Mouse (Mus musculus) intestine, embryonic 16.5 days (tissue): ENCODE measurements around the gene Sphk1. TPM values are rescaled to one million over a fixed set of nuclear protein-coding genes. Genes with fewer than 3 reads are reported as not detected.
"Not testable (repeated sequence)": the region's sequence is repeated elsewhere in the genome, so short reads cannot be mapped to it uniquely, and the experiment has no call there.

Source experiments
- ATAC-seq: fragments of 200-750 bp; cut with Nextera tagmentation; 2 replicates; pipeline ENCODE4 v1.8.0; 2017; ENCODE audit warnings: moderate TSS enrichment, moderate library complexity
- H3K27ac ChIP-seq: fragments of 300-500 bp; sonication (generic); 2 replicates; pipeline ENCODE4 v1.5.1; 2014; ENCODE audit warnings: mild to moderate bottlenecking, low read length
- H3K27me3 ChIP-seq: fragments of 300-500 bp; sonication (generic); replicated peaks from 2 replicates; pipeline ENCODE4 v1.6.1; 2014; ENCODE audit warnings: low read length, control low read depth, mixed read lengths; ENCODE audit not compliant: control insufficient read depth, insufficient read depth
- H3K36me3 ChIP-seq: fragments of 300-500 bp; sonication (generic); 2 replicates; pipeline ENCODE4 v1.6.1; 2014; ENCODE audit warnings: low read length, control low read depth; ENCODE audit not compliant: control insufficient read depth, insufficient read depth
- H3K4me1 ChIP-seq: fragments of 300-500 bp; sonication (generic); 2 replicates; pipeline ENCODE4 v1.6.1; 2014; ENCODE audit warnings: low read length, control low read depth, mixed read lengths; ENCODE audit not compliant: control insufficient read depth, insufficient read depth
- H3K4me2 ChIP-seq: fragments of 300-500 bp; sonication (generic); 2 replicates; pipeline ENCODE4 v1.6.1; 2014; ENCODE audit warnings: low read depth, low read length, control low read depth
- H3K4me3 ChIP-seq: fragments of 300-500 bp; sonication (generic); 2 replicates; pipeline ENCODE4 v1.5.1; 2014; ENCODE audit warnings: mild to moderate bottlenecking, low read length
- H3K9ac ChIP-seq: fragments of 300-500 bp; sonication (generic); 2 replicates; pipeline ENCODE4 v1.6.1; 2014; ENCODE audit warnings: low read depth, low read length
- H3K9me3 ChIP-seq: fragments of 300-500 bp; sonication (generic); 2 replicates; pipeline ENCODE4 v1.6.1; 2016; ENCODE audit warnings: low read length, control low read depth; ENCODE audit not compliant: control insufficient read depth
- WGBS: fragments of 180-500 bp; shearing (Covaris S2); extraction: QIAGEN DNeasy Blood & Tissue Kit; methylation state at CpG from one replicate; pipeline ENCODE4 v1.1.7; 2014; 5-methylcytosine and 5-hydroxymethylcytosine counted together
- polyA plus RNA-seq: library from polyadenylated mRNA; unstranded; fragments of >200 nt; fragmentation: Nextera tagmentation; extraction: Ambion mirVana; gene quantifications from 2 replicates; pipeline ENCODE4 v1.2.1, GENCODE M21; 2015

The Sphk1 gene
- polyA plus RNA-seq, 1 experiment from 2014 or later = 5.2 TPM

DNA sequence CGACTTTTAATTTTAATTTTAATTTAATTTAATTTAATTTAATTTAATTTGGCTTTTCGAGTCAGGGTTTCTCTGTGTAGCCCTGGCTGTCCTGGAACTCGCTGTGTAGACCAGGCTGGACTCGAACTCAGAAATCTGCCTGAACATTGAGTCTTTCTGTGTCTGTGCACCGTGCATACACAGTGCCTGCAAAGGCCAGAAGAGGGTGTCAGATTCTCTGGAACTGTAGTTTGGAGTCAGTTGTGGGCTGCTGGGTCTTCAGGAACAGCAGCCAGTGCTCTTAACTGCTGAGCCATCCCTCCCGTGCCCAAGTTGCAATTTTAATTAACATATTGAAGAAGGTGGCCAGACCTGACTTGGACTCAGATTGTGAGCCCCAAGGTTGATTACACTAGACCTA lies 39.4 kb upstream of the Sphk1 start:
- Histone ChIP-seq H3K4me3 (no peak overlapping the region), H3K4me1 (peaks cover 26% of the 10 kb centered on the region), H3K9me3 (no peaks in the 10 kb centered on the region), H3K4me2 (peak overlapping the region; percentile 59; the same call in 1 of the 2 replicates), H3K27ac (peak overlapping the region; percentile 93), H3K9ac (no peak overlapping the region), H3K36me3 (peaks cover 1% of the 10 kb centered on the region; the same call in 1 of the 2 replicates), H3K27me3 (no peaks in the 10 kb centered on the region)
- ATAC-seq = no peak
- 56% methylated on average over 6 of the region's 6 CpGs for WGBS

GRCm38 (mm10) chr11:116492507-116492906 lies 38.2 kb upstream of the Sphk1 start:
- not testable (repeated sequence) for H3K27ac ChIP-seq, H3K36me3 ChIP-seq, H3K27me3 ChIP-seq, H3K4me3 ChIP-seq, H3K9ac ChIP-seq, H3K9me3 ChIP-seq, H3K4me2 ChIP-seq, ATAC-seq
- H3K4me1 ChIP-seq = peaks cover 26% of the 10 kb centered on the region
- 92% methylated on average over 1 of the region's 1 CpGs for WGBS

DNA sequence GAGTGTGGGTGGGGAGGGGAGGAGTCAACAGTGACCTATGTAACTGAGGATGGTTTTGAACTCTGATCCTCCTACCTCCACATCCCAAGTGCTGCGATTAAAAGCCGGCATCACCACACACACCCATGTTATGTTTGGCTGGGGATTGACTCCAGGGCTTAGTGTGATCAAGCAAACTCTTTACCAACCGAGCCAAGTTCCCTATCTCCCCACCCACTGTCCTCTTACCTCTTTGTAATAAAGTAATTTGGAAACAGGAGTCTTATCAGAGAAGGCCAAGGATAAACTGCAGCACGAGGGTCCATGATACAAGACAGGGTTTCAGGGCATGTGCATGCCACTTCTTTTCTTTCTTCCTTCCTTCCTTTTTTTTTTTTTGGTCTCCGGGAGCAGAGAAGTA lies 37.5 kb upstream of the Sphk1 start:
- WGBS = 69% methylated on average over 5 of the region's 5 CpGs
- Histone ChIP-seq H3K27ac (peak overlapping the region; percentile 94), H3K4me1 (peaks cover 26% of the 10 kb centered on the region), H3K36me3 (no peaks in the 10 kb centered on the region), H3K4me3 (no peak overlapping the region), H3K4me2 (peak overlapping the region; percentile 16; the same call in 1 of the 2 replicates), H3K9ac (no peak overlapping the region), H3K27me3 (no peaks in the 10 kb centered on the region), H3K9me3 (0 out of 2 replicates have a peak, but pooled peaks cover 2% of the 10 kb centered on the region)
- no peak for ATAC-seq

DNA sequence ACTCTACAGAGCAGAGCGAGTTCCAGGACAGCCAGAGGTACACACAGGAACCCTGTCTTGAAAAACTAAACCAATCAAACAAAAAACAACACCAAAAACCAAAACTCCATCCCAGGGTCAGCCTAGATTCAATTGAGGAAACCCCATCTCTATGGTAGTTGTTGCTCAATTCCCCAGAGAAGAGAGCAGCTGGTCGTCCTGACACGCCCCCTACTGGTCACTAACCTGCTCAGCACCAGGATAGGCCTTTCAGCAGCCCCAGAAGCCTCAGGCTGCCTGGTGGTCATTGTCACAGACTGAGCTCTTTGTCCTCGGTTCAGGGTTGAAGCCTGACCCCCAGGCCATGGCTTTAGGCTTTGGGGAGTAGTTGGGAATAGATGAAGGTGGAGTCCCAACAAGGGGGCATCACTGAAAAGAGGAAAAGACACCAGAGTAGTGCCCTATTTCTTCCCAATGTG lies 36.9 kb upstream of the Sphk1 start, which contains the start of gene Prpsap1:
Gene Prpsap1, minus strand, starts transcription at position 408 of the 458 bp plus-strand sequence.
- no peaks in the 10 kb centered on the region for H3K27me3 ChIP-seq
- H3K27ac ChIP-seq = peak within 1 kb of the TSS; percentile 94
- no peak for ATAC-seq
- WGBS = 28% methylated on average over 4 of the region's 4 CpGs
- H3K36me3 ChIP-seq = no peaks in the 10 kb centered on the region
- H3K4me3 ChIP-seq = no peak within 1 kb of the TSS
- peak within 1 kb of the TSS; percentile 35; the same call in 1 of the 2 replicates for H3K9ac ChIP-seq
- H3K9me3 ChIP-seq = 0 out of 2 replicates have a peak, but pooled peaks cover 2% of the 10 kb centered on the region
- peaks cover 24% of the 10 kb centered on the region for H3K4me1 ChIP-seq
- H3K4me2 ChIP-seq = peak within 1 kb of the TSS; percentile 16; the same call in 1 of the 2 replicates

GRCm38 (mm10) chr11:116494474-116495174 lies 36.1 kb upstream of the Sphk1 start:
- Histone ChIP-seq H3K27ac (peak overlapping the region; percentile 94), H3K27me3 (no peaks in the 10 kb centered on the region), H3K4me2 (no peak overlapping the region), H3K4me1 (peaks cover 23% of the 10 kb centered on the region), H3K9me3 (0 out of 2 replicates have a peak, but pooled peaks cover 2% of the 10 kb centered on the region), H3K4me3 (no peak overlapping the region), H3K9ac (peak overlapping the region; percentile 35; the same call in 1 of the 2 replicates), H3K36me3 (no peaks in the 10 kb centered on the region)
- WGBS = 37% methylated on average over 13 of the region's 13 CpGs
- peak; percentile 34 for ATAC-seq

DNA sequence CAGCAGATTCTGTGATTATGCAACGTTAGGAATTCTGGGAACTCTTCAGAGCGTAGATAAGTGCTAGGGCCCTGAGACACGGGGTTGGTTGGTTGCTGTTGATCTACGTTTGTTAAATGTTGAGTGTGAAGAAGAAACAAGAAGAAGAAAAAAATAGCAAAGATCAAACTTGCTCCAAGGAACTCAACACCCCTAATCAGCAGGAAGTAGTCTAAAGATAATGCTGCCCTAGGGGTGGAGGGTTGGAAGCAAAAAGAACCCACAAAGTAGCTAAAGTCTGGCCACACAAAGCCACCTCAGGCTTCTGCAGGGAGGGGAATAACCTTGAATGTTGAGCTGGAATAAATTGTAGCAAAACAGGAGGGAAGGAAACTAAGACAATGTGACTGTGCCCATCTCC lies 33.4 kb upstream of the Sphk1 start:
- ATAC-seq = no peak
- H3K4me1 ChIP-seq = peaks cover 13% of the 10 kb centered on the region
- 0 out of 2 replicates have a peak, but pooled peaks cover 2% of the 10 kb centered on the region for H3K9me3 ChIP-seq
- H3K9ac ChIP-seq = no peak overlapping the region
- no peaks in the 10 kb centered on the region for H3K27me3 ChIP-seq
- H3K4me3 ChIP-seq = no peak overlapping the region
- H3K4me2 ChIP-seq = no peak overlapping the region
- WGBS = 86% methylated on average over 4 of the region's 4 CpGs
- H3K36me3 ChIP-seq = no peaks in the 10 kb centered on the region
- H3K27ac ChIP-seq = no peak overlapping the region

DNA sequence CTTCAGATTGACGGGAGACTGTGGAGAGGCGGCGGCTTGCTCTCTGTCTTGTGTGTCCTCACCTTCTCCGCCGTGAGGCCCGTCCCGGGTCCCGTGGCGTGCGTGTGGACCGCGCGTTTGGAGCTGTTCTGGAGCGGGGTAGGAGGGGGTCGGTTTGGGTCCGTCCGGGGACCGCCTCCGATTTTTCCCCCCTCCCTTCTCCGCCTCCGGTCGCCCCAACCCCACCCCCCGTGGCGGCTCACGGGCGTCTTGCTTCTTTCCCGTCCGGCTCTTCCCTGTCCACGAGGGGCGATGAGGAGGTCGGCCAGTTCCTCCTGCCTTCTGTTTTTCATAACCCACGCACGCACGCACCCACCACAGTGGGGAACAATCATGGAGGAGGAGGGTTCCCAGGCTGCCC lies 32.1 kb upstream of the Sphk1 start:
- H3K9ac ChIP-seq = peak overlapping the region; percentile 55
- WGBS = 28% methylated on average over 33 of the region's 34 CpGs
- peak overlapping the region; percentile 36 for H3K4me3 ChIP-seq
- H3K4me1 ChIP-seq = peaks cover 6% of the 10 kb centered on the region; the same call in 1 of the 2 replicates
- no peaks in the 10 kb centered on the region for H3K27me3 ChIP-seq
- no peak overlapping the region for H3K27ac ChIP-seq
- ATAC-seq = no peak
- H3K36me3 ChIP-seq = no peaks in the 10 kb centered on the region
- H3K4me2 ChIP-seq = peak overlapping the region; percentile 54
- H3K9me3 ChIP-seq = 0 out of 2 replicates have a peak, but pooled peaks cover 2% of the 10 kb centered on the region

DNA sequence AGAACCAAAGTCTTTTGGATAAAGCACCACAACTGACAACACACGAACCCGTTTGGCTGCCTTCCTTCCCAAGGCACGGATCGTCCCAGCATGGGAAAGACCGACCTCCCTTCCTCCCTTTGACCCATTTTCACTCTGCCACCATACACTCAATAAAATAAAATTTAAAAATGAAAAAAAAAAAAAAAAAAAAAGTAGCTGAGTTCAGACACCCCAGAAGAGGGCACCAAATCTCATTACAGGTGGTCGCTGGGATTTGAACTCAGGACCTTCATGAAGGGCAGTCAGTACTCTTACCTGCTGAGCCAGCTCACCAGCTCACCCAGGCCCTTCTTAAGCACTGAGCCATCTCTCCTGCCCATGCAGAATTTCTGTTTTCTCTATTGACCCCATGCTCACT lies 31.7 kb upstream of the Sphk1 start:
- H3K4me1 ChIP-seq = peaks cover 6% of the 10 kb centered on the region; the same call in 1 of the 2 replicates
- H3K9ac ChIP-seq = no peak overlapping the region; the same call in 1 of the 2 replicates
- 46% methylated on average over 6 of the region's 6 CpGs for WGBS

DNA sequence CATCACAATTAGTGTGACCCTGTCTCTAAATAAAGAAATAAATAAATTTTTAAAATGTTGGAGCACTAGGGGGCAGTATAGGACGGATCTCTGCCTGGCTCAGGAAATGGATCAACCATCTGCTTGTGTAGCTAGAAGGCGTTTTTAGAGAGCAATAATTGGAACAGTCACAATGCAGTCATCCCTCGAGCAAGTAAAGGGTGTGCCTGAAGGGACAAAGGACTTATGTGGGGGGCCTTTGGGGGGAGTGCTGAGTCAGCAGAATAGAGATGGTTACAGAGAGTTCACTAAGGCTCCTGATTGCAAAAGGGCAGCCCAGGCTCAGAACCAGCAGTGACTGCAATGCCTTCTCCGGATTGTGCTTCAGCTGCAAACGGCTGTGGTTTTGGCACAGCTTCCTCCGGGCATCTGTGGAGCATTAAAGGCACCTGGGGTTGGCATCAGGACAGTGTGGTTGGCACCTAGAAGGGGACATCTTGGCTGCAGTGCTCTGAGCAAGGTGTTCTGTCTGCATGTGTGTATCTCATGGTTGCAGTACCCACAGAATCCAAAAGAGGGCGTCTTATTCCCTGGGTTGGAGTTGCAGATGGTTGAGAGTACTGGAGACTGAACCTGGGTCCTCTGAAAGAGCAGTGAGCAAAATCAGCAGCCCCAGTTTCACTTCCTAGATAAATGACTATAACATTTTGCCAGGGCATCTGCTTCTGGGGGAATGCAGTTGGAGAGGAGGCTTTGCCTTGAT lies 29.5 kb upstream of the Sphk1 start:
- H3K4me3 ChIP-seq = no peak overlapping the region
- ATAC-seq = no peak
- 0 out of 2 replicates have a peak, but pooled peaks cover 2% of the 10 kb centered on the region for H3K9me3 ChIP-seq
- H3K27me3 ChIP-seq = no peaks in the 10 kb centered on the region
- WGBS = 26% methylated on average over 7 of the region's 7 CpGs
- no peak overlapping the region for H3K27ac ChIP-seq
- no peak overlapping the region for H3K9ac ChIP-seq
- H3K4me2 ChIP-seq = no peak overlapping the region
- no peaks in the 10 kb centered on the region for H3K36me3 ChIP-seq
- H3K4me1 ChIP-seq = no peaks in the 10 kb centered on the region

More for the DNA sequence above, 31.7 kb upstream of the Sphk1 start:
- 0 out of 2 replicates have a peak, but pooled peaks cover 2% of the 10 kb centered on the region for H3K9me3 ChIP-seq
- H3K4me2 ChIP-seq = peak overlapping the region; percentile 54; the same call in 1 of the 2 replicates
- no peak overlapping the region for H3K27ac ChIP-seq
- H3K27me3 ChIP-seq = no peaks in the 10 kb centered on the region
- no peaks in the 10 kb centered on the region for H3K36me3 ChIP-seq
- ATAC-seq = no peak
- H3K4me3 ChIP-seq = no peak overlapping the region
